Mouse (Mus musculus): ENCODE data around the gene Tmem108. TPM values are rescaled to one million over a fixed set of nuclear protein-coding genes. Genes with fewer than 3 reads are reported as not detected.

Gene Tmem108
- polyA plus RNA-seq, 1 experiment = 28.2 TPM

DNA sequence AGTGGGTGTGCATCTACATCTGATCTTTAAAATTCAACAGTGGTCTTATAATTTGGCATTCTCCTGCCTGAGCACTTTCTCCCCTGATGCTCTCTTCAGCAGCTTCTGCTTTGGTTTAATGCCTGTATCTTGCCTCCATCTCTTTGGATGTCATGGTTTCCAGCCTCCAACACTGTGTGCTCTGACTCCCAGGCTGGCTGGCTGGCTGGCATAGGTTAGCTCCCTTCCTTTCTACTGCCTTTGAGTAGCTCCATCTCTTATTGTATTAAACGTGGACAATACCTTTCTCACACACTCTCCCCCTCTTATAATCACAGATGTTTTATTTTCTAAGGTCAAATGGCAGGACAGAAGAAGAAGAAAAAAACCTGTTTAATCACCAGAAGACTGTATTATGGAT lies 296.3 kb downstream of the Tmem108 start:
- TF ChIP-seq POLR2A (IDR thresholded peaks at IDR 0.05; ENCODE audit: borderline replicate concordance, extremely low read depth, insufficient read depth, insufficient read length, poor library complexity, severe bottlenecking) (no peak), CTCF (IDR thresholded peaks at IDR 0.05; ENCODE audit: borderline replicate concordance, extremely low read depth, insufficient read depth, insufficient read length) (no peak)

DNA sequence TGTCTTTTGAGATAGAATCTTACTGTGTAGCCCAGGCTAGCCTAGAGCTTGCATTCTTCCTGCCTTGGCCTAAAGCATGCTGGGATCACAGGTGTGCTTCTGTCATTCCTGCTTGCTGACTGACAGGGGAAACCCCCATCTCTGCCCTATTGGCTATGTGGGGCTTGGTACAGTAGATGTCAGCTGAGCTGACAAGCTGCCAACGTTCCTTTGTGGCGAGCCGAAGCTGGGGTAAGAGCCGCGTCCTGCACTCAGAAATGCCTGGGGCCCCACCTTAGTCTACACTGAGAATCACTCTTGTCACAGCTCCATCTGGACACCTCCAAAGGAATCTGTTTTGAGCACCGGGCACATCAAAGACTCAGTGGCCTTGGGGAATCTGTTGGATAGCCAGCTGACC lies 297.8 kb downstream of the Tmem108 start:
- TF ChIP-seq CTCF (IDR thresholded peaks at IDR 0.05; ENCODE audit: borderline replicate concordance, extremely low read depth, insufficient read depth, insufficient read length) (no peak), POLR2A (IDR thresholded peaks at IDR 0.05; ENCODE audit: borderline replicate concordance, extremely low read depth, insufficient read depth, insufficient read length, poor library complexity, severe bottlenecking) (no peak)
- peak; percentile 43 for DNase-seq (ENCODE audit: low read depth)

More for the DNA sequence above, 296.3 kb downstream of the Tmem108 start:
- no peak for DNase-seq (ENCODE audit: low read depth)

DNA sequence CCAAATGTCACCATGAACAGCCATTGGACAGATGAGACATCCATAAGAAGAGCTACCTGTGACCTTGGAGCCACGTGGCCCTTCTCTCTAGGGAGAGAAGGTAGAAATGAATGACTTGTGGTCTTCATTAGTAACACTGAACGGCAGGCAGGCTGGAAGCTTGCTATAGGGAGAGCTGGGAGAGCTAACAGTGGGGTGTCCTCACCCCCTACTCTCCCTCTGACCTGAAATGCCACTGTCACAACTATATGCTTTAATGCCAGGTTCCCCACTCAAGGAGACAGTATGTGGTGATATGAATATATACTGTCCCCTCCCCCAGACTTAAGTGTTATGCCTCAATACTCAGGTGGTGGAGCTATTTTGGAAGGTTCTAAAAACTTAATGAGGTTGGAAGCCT lies 301.8 kb downstream of the Tmem108 start:
- TF ChIP-seq CTCF (IDR thresholded peaks at IDR 0.05; ENCODE audit: borderline replicate concordance, extremely low read depth, insufficient read depth, insufficient read length) (no peak), POLR2A (IDR thresholded peaks at IDR 0.05; ENCODE audit: borderline replicate concordance, extremely low read depth, insufficient read depth, insufficient read length, poor library complexity, severe bottlenecking) (no peak)
- DNase-seq (ENCODE audit: low read depth) = no peak

DNA sequence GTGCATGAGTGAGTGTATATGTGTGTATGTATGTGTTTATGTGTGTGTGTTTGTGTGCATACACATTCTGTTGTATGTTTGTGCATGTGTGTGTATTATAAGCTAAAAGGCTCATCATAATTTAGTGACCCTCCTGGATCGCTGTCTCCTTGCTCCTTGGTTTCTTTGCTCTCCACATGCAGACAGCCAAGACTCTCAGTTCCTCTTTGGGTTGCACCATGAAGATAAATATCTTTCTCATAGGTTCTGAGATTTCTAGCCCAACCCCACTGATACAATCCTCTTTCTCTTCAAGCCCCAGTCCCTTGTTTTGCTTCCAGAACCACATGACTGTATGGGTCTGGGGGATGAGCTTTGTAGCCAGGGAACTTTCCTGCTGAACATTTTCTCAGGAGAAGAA lies 302.3 kb downstream of the Tmem108 start:
- TF ChIP-seq POLR2A (IDR thresholded peaks at IDR 0.05; ENCODE audit: borderline replicate concordance, extremely low read depth, insufficient read depth, insufficient read length, poor library complexity, severe bottlenecking) (no peak), CTCF (IDR thresholded peaks at IDR 0.05; ENCODE audit: borderline replicate concordance, extremely low read depth, insufficient read depth, insufficient read length) (no peak)
- no peak for DNase-seq (ENCODE audit: low read depth)

DNA sequence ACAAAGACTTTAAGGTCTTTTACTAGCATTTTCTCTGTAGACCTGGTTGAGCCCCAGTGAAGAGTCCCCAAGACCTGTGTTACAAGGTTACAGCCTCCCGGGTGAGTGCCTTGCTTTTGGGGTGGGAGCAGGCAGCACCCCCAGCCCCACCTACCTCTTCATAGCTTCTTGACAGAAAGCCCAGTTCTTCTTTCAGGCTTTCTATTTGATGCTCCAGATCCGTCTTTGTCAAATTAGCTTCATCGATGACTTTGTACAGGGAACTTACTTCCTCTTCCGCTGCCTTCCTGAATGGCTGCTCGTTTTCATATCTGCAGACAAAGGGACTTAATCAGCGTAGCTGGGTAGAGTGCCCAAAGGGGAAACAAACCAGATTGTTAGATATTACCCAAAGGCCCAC lies 312.0 kb downstream of the Tmem108 start:
- DNase-seq (ENCODE audit: low read depth) = no peak
- TF ChIP-seq CTCF (IDR thresholded peaks at IDR 0.05; ENCODE audit: borderline replicate concordance, extremely low read depth, insufficient read depth, insufficient read length) (no peak), POLR2A (IDR thresholded peaks at IDR 0.05; ENCODE audit: borderline replicate concordance, extremely low read depth, insufficient read depth, insufficient read length, poor library complexity, severe bottlenecking) (no peak)

DNA sequence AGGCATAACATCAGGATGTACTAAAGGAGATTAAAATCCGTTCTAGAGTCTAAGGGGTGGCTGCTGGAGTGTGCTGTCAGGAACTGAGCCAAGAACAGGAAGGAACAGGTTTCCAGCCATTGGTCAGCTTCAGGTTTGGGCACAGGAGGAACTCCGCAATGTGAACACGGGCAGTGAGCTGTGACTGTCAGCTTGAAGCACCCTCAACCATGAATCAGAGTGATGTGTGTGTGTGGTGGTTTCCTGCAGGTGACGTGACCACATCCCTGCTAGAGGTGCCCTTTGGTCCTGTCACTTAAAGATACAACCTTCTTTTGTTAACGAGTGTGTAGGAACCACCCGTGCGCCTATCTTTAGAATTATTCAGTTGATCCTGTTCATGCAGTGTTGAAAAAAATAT lies 312.5 kb downstream of the Tmem108 start:
- TF ChIP-seq CTCF (IDR thresholded peaks at IDR 0.05; ENCODE audit: borderline replicate concordance, extremely low read depth, insufficient read depth, insufficient read length) (no peak), POLR2A (IDR thresholded peaks at IDR 0.05; ENCODE audit: borderline replicate concordance, extremely low read depth, insufficient read depth, insufficient read length, poor library complexity, severe bottlenecking) (no peak)

DNA sequence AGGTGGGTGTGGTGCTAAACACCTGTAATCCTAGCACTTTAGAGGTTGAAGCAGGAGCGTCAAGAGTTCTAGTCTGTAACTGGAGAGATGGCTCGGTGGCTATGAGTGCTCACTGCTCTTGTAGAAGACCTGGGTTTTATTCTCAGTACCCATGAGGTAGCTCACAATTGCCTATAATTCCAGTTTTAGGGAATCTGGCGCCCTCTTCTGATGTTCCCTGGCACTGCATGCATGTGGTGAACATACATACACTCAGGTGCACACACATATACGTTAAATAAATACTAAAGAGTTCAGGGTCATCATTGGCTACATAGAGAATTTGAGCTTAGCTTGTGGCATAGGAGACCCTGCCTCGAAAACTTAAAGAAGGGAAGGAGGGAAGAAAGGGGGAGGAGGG lies 317.0 kb downstream of the Tmem108 start:
- no peak for DNase-seq (ENCODE audit: low read depth)
- no peak for TF ChIP-seq POLR2A (IDR thresholded peaks at IDR 0.05; ENCODE audit: borderline replicate concordance, extremely low read depth, insufficient read depth, insufficient read length, poor library complexity, severe bottlenecking)
- TF ChIP-seq CTCF (IDR thresholded peaks at IDR 0.05; ENCODE audit: borderline replicate concordance, extremely low read depth, insufficient read depth, insufficient read length) = no peak; the same call in 1 of the 2 replicates

More for the DNA sequence above, 312.5 kb downstream of the Tmem108 start:
- no peak for DNase-seq (ENCODE audit: low read depth)

DNA sequence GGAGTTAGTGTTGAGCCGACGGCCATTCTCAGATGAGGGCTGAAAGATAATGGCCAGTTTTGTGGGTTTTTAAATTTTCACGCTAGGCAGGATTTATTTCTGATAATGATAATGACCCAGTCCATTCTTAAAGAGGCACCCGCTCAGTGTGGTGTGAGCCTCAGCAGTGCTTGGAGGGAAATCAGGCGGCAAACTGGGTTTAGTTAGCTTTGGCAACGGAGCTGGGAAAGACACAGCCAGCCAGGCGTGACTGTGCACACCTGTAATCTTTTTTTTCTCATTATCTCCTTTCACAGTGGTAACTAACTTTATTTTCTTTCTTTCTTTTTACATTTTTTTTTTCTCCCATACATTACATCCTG lies 317.8 kb downstream of the Tmem108 start:
- no peak for DNase-seq (ENCODE audit: low read depth)
- TF ChIP-seq POLR2A (IDR thresholded peaks at IDR 0.05; ENCODE audit: borderline replicate concordance, extremely low read depth, insufficient read depth, insufficient read length, poor library complexity, severe bottlenecking) = no peak
- TF ChIP-seq CTCF (IDR thresholded peaks at IDR 0.05; ENCODE audit: borderline replicate concordance, extremely low read depth, insufficient read depth, insufficient read length) = no peak

DNA sequence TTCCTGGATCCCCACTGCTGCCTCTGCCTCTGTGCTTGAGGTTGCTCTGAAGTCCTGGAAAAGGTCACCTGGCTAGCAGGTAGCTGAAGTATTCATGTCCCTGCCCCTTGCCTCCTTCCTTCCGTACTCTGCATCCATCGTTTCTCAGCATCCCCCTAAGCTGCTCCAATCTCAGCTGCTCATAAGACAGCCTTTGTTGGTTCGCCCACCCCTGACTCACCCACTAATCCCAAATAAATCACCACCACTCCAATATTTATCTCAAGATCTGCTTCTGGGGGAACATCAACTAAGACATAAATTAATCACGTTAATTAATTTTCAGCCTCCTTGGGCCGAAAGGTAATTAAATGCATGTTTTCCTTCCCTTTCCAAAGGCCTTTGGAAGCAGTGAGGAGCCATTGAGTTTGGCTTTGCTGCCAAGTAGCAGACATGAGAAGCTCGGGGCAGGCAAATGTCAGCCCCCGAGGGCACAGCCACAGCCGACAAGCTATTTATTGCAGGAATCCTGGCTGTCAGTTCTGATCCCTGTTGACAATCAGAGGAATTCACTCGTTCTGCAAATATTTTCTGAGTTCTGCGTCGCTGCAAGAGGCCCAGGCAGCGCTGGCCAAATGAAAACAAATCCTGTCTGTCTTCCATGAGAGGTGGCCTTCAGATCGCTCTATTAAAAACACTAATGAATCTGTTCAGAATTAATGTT lies 318.4 kb downstream of the Tmem108 start:
- DNase-seq (ENCODE audit: low read depth) = peak; percentile 95
- no peak for TF ChIP-seq POLR2A (IDR thresholded peaks at IDR 0.05; ENCODE audit: borderline replicate concordance, extremely low read depth, insufficient read depth, insufficient read length, poor library complexity, severe bottlenecking)
- TF ChIP-seq CTCF (IDR thresholded peaks at IDR 0.05; ENCODE audit: borderline replicate concordance, extremely low read depth, insufficient read depth, insufficient read length) = no peak

DNA sequence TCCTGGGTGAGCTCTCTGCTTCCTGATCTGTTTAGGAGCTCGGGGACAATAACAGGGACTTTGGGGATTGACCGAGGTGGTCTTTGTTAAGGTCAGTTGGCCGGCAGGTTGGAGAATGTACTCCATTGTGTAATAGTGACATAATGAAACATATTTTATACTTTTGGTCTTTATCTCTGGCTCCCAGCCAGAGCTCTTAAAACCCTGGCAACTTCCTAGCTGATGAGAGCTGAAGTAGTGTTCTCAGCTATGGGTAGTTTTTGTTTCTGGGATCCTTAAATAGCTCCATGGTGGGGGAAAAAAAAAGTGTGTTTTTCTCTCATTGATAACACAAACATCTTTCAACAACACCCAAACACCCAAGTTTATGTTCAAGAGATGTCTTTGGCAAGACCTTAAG lies 321.0 kb downstream of the Tmem108 start:
- DNase-seq (ENCODE audit: low read depth) = no peak
- TF ChIP-seq CTCF (IDR thresholded peaks at IDR 0.05; ENCODE audit: borderline replicate concordance, extremely low read depth, insufficient read depth, insufficient read length) = no peak
- TF ChIP-seq POLR2A (IDR thresholded peaks at IDR 0.05; ENCODE audit: borderline replicate concordance, extremely low read depth, insufficient read depth, insufficient read length, poor library complexity, severe bottlenecking) = no peak

DNA sequence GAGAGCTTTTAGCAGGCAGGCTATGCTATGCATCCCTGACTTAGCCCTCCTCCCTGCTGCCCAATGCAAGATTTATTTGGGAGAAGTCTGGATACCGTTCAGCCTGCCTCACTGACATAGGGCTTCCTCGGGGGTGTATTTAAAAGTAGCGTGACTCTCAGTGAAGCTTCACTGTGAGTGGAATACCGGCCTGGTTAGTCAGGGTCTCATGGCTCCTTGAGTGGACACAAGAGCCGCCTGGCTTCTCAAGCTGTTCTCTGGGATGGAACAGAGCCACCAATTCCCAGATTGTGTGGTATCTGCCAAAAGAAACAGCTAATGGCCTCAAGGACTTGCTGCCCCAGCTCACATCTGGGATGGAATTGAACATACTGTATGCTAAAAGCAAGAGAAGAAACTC lies 324.5 kb downstream of the Tmem108 start:
- DNase-seq (ENCODE audit: low read depth) = no peak

DNA sequence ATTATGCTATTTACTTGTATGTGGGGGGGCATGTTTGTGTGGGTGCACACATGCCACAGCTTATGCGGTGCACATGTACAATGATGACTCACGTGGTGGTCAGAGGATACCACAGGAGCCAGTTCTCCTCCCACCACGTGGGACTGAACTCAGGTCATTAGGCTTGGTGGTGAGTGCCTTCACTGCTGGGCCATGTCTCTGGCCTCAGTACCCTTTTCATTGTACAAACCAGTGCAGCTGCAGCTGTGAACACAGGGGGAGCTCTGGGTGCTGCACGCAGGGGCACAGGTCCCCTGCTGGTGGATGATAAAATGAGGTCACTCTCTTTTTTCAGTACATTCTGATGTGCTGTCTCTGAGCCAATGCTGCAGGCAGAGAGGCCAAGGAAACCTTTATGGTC lies 327.5 kb downstream of the Tmem108 start:
- TF ChIP-seq CTCF (IDR thresholded peaks at IDR 0.05; ENCODE audit: borderline replicate concordance, extremely low read depth, insufficient read depth, insufficient read length) (peak; percentile 40; the same call in 1 of the 2 replicates), POLR2A (IDR thresholded peaks at IDR 0.05; ENCODE audit: borderline replicate concordance, extremely low read depth, insufficient read depth, insufficient read length, poor library complexity, severe bottlenecking) (no peak)
- no peak for DNase-seq (ENCODE audit: low read depth)

More for the DNA sequence above, 324.5 kb downstream of the Tmem108 start:
- TF ChIP-seq POLR2A (IDR thresholded peaks at IDR 0.05; ENCODE audit: borderline replicate concordance, extremely low read depth, insufficient read depth, insufficient read length, poor library complexity, severe bottlenecking) = no peak
- no peak for TF ChIP-seq CTCF (IDR thresholded peaks at IDR 0.05; ENCODE audit: borderline replicate concordance, extremely low read depth, insufficient read depth, insufficient read length)

Other genes starting within 250 kb of the Tmem108 start
- 10.2 and 11.3 TPM in 2 replicates for gene Nphp3, start 240.7 kb upstream of the Tmem108 start, polyA plus RNA-seq (2012; rRNA removed)

Measured in brain, embryonic 14.5 days (tissue).